Mouse (Mus musculus): ENCODE measurements around the gene Cct5.

Cct5 gene

GRCm38 (mm10) chr15:31631396-31631858 lies 29.8 kb upstream of the Cct5 start:
- no peaks in the 10 kb centered on the region for H3K36me3 ChIP-seq (ENCODE audit: insufficient read depth, low read length)
- H3K27me3 ChIP-seq (ENCODE audit: insufficient read depth, low read length), result no peaks in the 10 kb centered on the region; the same call in 1 of the 2 replicates
- H3K4me1 ChIP-seq (replicated peaks; ENCODE audit: low read depth, low read length), result no peaks in the 10 kb centered on the region
- 0 out of 2 replicates have a peak, but pooled peaks cover 3% of the 10 kb centered on the region for H3K9me3 ChIP-seq (ENCODE audit: low read length)
- TF ChIP-seq NANOG (IDR thresholded peaks at IDR 0.05; ENCODE audit: borderline replicate concordance, low read length) (no peak), CTCF (conservative IDR thresholded peaks at IDR 0.05; ENCODE audit: low read length) (no peak), POU5F1 (IDR thresholded peaks at IDR 0.05; ENCODE audit: borderline replicate concordance, low read length) (no peak)
- no peak overlapping the region for H3K4me3 ChIP-seq (replicated peaks; ENCODE audit: low read length)

GRCm38 (mm10) chr15:31629556-31629955 lies 28.0 kb upstream of the Cct5 start:
- H3K4me1 ChIP-seq (replicated peaks; ENCODE audit: low read depth, low read length), result no peaks in the 10 kb centered on the region
- 0 out of 2 replicates have a peak, but pooled peaks cover 3% of the 10 kb centered on the region for H3K9me3 ChIP-seq (ENCODE audit: low read length)
- H3K4me3 ChIP-seq (replicated peaks; ENCODE audit: low read length), result no peak overlapping the region
- no peaks in the 10 kb centered on the region for H3K36me3 ChIP-seq (ENCODE audit: insufficient read depth, low read length)
- H3K27me3 ChIP-seq (ENCODE audit: insufficient read depth, low read length), result no peaks in the 10 kb centered on the region; the same call in 1 of the 2 replicates
- TF ChIP-seq POU5F1 (IDR thresholded peaks at IDR 0.05; ENCODE audit: borderline replicate concordance, low read length) (no peak), NANOG (IDR thresholded peaks at IDR 0.05; ENCODE audit: borderline replicate concordance, low read length) (no peak), CTCF (conservative IDR thresholded peaks at IDR 0.05; ENCODE audit: low read length) (no peak)

GRCm38 (mm10) chr15:31628180-31628579 lies 26.6 kb upstream of the Cct5 start:
- no peak overlapping the region for H3K4me3 ChIP-seq (replicated peaks; ENCODE audit: low read length)
- TF ChIP-seq POU5F1 (IDR thresholded peaks at IDR 0.05; ENCODE audit: borderline replicate concordance, low read length) (no peak), NANOG (IDR thresholded peaks at IDR 0.05; ENCODE audit: borderline replicate concordance, low read length) (no peak), CTCF (conservative IDR thresholded peaks at IDR 0.05; ENCODE audit: low read length) (no peak)
- no peaks in the 10 kb centered on the region for H3K9me3 ChIP-seq (ENCODE audit: low read length)
- H3K36me3 ChIP-seq (ENCODE audit: insufficient read depth, low read length), result no peaks in the 10 kb centered on the region
- H3K27me3 ChIP-seq (ENCODE audit: insufficient read depth, low read length), result no peaks in the 10 kb centered on the region; the same call in 1 of the 2 replicates
- H3K4me1 ChIP-seq (replicated peaks; ENCODE audit: low read depth, low read length), result no peaks in the 10 kb centered on the region

- Histone ChIP-seq H3K9me3 (ENCODE audit: low read length) (no peaks in the 10 kb centered on the region), H3K4me1 (replicated peaks; ENCODE audit: low read depth, low read length) (no peaks in the 10 kb centered on the region), H3K36me3 (ENCODE audit: insufficient read depth, low read length) (no peaks in the 10 kb centered on the region), H3K27me3 (ENCODE audit: insufficient read depth, low read length) (no peaks in the 10 kb centered on the region; the same call in 1 of the 2 replicates), H3K4me3 (replicated peaks; ENCODE audit: low read length) (no peak overlapping the region)
- TF ChIP-seq CTCF (conservative IDR thresholded peaks at IDR 0.05; ENCODE audit: low read length) (no peak), NANOG (IDR thresholded peaks at IDR 0.05; ENCODE audit: borderline replicate concordance, low read length) (no peak), POU5F1 (IDR thresholded peaks at IDR 0.05; ENCODE audit: borderline replicate concordance, low read length) (no peak)
Measured at GRCm38 (mm10) chr15:31627277-31628154, 25.9 kb upstream of the Cct5 start.

- TF ChIP-seq POU5F1 (IDR thresholded peaks at IDR 0.05; ENCODE audit: borderline replicate concordance, low read length) (no peak), CTCF (conservative IDR thresholded peaks at IDR 0.05; ENCODE audit: low read length) (no peak), NANOG (IDR thresholded peaks at IDR 0.05; ENCODE audit: borderline replicate concordance, low read length) (no peak)
- no peaks in the 10 kb centered on the region for H3K27me3 ChIP-seq (ENCODE audit: insufficient read depth, low read length)
- peaks cover 5% of the 10 kb centered on the region; the same call in 1 of the 2 replicates for H3K36me3 ChIP-seq (ENCODE audit: insufficient read depth, low read length)
- H3K4me1 ChIP-seq (replicated peaks; ENCODE audit: low read depth, low read length), result peaks cover 6% of the 10 kb centered on the region
- H3K4me3 ChIP-seq (replicated peaks; ENCODE audit: low read length), result no peak overlapping the region
- H3K9me3 ChIP-seq (ENCODE audit: low read length), result peaks cover 3% of the 10 kb centered on the region; the same call in 1 of the 2 replicates
Measured at GRCm38 (mm10) chr15:31619521-31619920, 17.9 kb upstream of the Cct5 start.

- Histone ChIP-seq H3K36me3 (ENCODE audit: insufficient read depth, low read length) (peaks cover 5% of the 10 kb centered on the region; the same call in 1 of the 2 replicates), H3K27me3 (ENCODE audit: insufficient read depth, low read length) (no peaks in the 10 kb centered on the region), H3K4me1 (replicated peaks; ENCODE audit: low read depth, low read length) (peaks cover 6% of the 10 kb centered on the region), H3K4me3 (replicated peaks; ENCODE audit: low read length) (no peak overlapping the region), H3K9me3 (ENCODE audit: low read length) (peaks cover 3% of the 10 kb centered on the region; the same call in 1 of the 2 replicates)
- TF ChIP-seq CTCF (conservative IDR thresholded peaks at IDR 0.05; ENCODE audit: low read length) (no peak), POU5F1 (IDR thresholded peaks at IDR 0.05; ENCODE audit: borderline replicate concordance, low read length) (no peak), NANOG (IDR thresholded peaks at IDR 0.05; ENCODE audit: borderline replicate concordance, low read length) (no peak)
Measured at GRCm38 (mm10) chr15:31617261-31617660, 15.7 kb upstream of the Cct5 start.

GRCm38 (mm10) chr15:31614666-31615065 lies 13.1 kb upstream of the Cct5 start:
- Histone ChIP-seq H3K4me1 (replicated peaks; ENCODE audit: low read depth, low read length) (peaks cover 16% of the 10 kb centered on the region), H3K9me3 (ENCODE audit: low read length) (no peaks in the 10 kb centered on the region), H3K4me3 (replicated peaks; ENCODE audit: low read length) (no peak overlapping the region), H3K27me3 (ENCODE audit: insufficient read depth, low read length) (no peaks in the 10 kb centered on the region), H3K36me3 (ENCODE audit: insufficient read depth, low read length) (no peaks in the 10 kb centered on the region)
- TF ChIP-seq POU5F1 (IDR thresholded peaks at IDR 0.05; ENCODE audit: borderline replicate concordance, low read length) (no peak), NANOG (IDR thresholded peaks at IDR 0.05; ENCODE audit: borderline replicate concordance, low read length) (no peak), CTCF (conservative IDR thresholded peaks at IDR 0.05; ENCODE audit: low read length) (no peak)

- H3K4me1 ChIP-seq (replicated peaks; ENCODE audit: low read depth, low read length), result peaks cover 16% of the 10 kb centered on the region
- no peak for TF ChIP-seq POU5F1 (IDR thresholded peaks at IDR 0.05; ENCODE audit: borderline replicate concordance, low read length)
- TF ChIP-seq NANOG (IDR thresholded peaks at IDR 0.05; ENCODE audit: borderline replicate concordance, low read length), result no peak
- TF ChIP-seq CTCF (conservative IDR thresholded peaks at IDR 0.05; ENCODE audit: low read length), result no peak
- H3K9me3 ChIP-seq (ENCODE audit: low read length), result no peaks in the 10 kb centered on the region
- H3K4me3 ChIP-seq (replicated peaks; ENCODE audit: low read length), result no peak overlapping the region
- 0 out of 2 replicates have a peak, but pooled peaks cover 3% of the 10 kb centered on the region for H3K36me3 ChIP-seq (ENCODE audit: insufficient read depth, low read length)
- no peaks in the 10 kb centered on the region for H3K27me3 ChIP-seq (ENCODE audit: insufficient read depth, low read length)
Measured at GRCm38 (mm10) chr15:31613826-31614453, 12.3 kb upstream of the Cct5 start.
